Mouse (Mus musculus) left cerebral cortex, adult 6 months (tissue): ENCODE measurements around the gene Gdf9. TPM values are rescaled to one million over a fixed set of nuclear protein-coding genes. Genes with fewer than 3 reads are reported as not detected.

Source experiments
- long read RNA-seq, 2 experiments: library from polyadenylated mRNA; unstranded; transcript quantifications; one replicate each; pipeline ENCODE4 v2.0.0; 2019 to 2020
- polyA plus RNA-seq: library from polyadenylated mRNA; unstranded; fragments of <200 nt; fragmentation: Nextera tagmentation; gene quantifications from 2 replicates; pipeline ENCODE4 v1.2.3, GENCODE M21; 2021

Gdf9 gene
- polyA plus RNA-seq, result 1.1 and 1.5 TPM in 2 replicates
- long read RNA-seq, experiment 1, partial matches to known transcripts, result 1 of 2 reads
- long read RNA-seq, experiment 1, other reads (novel, unspliced or antisense), result 1 of 2 reads
- long read RNA-seq, experiment 2, partial matches to known transcripts, result 1 of 4 reads
- long read RNA-seq, experiment 2, other reads (novel, unspliced or antisense), result 3 of 4 reads

DNA sequence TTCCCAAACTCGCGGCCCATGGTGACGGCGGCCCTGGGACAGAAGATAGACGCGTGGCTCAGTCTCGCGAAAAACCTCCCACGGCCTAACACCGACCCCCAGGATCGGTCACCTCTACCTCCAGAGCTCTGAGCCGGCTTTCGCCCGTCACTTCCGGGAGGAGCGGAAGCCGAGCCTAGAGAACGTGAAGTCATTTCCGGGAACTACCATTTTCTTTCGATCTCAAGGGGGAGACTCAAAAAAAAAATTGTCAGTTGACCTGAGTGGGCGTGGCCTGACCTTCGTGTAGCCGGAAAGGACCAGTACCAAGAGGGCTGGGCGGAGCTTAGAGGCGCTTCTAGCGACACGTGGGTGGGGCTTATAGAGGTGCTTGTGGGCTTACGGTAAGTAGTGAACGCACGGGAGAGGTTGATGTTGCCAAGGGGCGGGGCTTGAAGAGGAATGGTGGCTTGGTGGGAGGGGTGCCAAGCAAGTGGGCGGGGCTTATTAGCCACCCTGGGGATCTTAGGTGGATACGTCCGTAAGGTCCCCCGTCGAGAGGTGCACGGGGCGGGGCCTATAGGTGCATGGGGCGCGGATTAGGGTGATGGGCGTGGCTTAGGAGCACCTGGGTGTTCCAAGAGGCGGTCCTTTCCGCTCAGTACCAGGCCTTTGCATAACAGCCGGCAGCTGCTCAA, at the start of gene Gdf9, which contains the start of gene Uqcrq:
TSS of gene Gdf9 (plus strand) at position 354 of the 677 bp plus-strand sequence.
TSS of gene Uqcrq (minus strand) at position 162 of the 677 bp plus-strand sequence.

DNA sequence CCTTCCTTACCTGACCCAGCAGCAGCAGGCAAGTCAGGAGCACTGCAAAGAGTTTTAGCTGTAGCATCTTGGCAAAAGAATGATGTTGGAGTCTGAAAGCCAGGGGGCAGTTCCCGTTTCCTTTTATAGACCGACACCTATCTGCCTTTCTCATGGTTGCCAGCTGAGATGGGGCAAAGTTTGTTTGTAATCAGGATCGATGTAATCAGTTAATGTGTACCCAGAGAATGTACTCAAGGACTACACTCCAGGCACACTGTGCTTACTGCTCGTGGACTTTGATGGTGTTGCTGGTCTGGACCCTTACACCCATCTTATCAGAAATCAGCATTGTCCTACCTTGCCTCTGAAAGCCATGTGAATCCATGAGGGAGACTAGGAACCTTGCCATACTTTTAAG, 7.8 kb upstream of the Gdf9 start, which contains the start of gene Leap2:
TSS of gene Leap2 (minus strand) at position 135 of the 400 bp plus-strand sequence.

DNA sequence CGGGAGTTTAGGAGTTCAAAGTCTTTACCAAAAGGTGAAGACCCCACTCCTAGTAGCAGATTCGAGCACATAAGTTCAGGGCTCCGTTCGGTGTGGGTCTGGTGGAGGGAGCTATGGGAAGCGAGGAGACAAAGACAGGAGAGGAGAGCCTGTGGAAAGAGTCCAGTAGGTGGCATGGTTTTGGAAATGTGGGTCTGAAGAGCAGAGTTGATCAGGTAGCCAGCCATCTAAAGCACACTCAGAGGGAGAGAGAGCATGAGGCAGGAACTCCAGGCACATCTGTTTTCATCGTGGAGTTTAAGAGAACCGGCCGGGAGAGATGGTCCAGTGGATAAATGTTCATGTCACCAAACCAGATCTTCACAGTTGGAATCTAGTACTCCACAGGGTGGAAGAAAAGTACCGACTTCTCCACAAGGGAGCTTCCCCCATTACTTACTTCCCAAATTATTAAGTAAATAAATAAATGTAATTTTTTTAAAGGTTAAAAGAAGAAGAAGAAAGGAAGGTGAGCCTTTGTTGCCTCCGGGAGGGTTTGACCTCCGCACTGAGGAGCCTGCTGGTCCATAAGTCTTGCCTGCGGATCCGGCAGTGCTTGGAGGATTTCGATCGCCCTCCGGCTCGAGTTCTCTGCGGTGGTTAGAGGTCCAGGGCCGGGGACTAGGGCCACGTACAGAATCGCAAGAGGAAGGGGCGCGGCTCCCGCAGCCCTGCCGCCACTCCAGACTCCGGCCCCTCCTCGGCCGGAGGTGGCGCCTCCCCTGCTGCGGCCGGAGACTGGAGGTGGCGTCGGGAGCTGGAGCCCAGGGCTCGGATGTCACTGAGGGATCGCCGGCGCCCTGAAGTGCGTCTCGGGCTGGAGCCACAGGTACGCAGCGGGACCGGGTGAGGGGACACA, 25.9 kb downstream of the Gdf9 start, which contains the start of the genes Gm10447 and Shroom1:
TSS of gene Gm10447 (minus strand) at position 637 of the 898 bp plus-strand sequence.
TSS of gene Shroom1 (plus strand) at position 732 of the 898 bp plus-strand sequence.

DNA sequence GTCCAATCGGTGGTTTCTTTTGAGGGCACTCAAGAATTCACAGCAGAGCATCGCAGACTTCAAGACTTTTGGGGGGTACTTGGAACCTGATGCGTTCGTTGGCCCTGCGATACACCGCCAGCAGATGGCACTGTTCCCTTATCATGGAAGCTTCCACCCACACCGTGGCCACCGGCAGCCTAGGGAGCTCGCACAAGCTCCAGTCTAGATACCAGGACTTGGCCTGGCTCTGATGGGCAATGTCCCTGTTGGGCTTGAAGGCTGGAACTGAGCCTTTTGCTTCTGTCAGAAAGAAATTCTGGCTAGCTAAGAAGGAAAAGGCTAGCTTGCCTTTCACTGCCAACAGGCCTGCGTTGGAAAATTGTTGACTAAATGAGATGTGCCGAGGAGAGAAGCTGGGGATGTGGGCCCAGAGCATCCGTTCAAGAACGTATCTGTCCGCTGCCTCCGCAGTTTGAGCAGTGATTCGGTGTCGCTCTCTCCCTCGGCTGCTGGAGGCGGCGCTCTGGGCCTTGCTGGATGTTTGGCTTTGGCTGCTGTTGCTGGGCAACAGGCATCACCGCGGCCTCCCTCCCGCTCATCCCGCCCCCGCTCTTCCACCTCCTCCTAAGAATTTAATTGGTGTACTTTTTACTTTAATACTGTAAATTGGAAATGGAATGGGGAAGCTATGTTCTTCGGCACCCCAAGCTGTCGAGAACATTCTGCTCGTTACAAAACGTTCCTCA, 39.3 kb downstream of the Gdf9 start, which contains the start of gene Gm9837:
TSS of gene Gm9837 (minus strand) at position 512 of the 728 bp plus-strand sequence.

DNA sequence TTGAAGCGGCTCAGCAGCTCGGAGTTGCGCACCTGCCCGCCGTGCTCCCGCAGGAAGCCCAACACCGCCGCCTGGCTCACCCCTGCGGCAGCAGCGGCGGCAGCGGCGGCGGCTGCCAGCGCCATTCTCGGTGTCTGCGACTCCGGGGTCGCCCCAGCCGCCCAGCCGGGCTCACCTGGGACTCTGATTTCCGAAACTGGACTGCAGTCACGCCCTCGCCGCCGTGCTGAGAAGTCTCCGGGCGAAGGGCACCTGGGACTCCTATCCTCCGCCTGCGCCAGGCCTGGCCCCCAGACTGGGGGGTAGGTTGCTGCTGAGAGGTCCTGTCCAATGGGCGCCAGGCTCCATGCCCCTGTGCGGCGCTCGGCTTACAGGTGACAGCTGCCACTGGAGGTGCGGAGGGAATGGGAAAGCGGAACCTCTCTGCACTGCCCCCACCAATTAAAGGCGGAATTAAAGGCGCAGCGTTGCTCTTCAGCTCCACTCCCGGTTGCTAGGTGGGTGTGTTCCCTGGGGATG, 49.0 kb downstream of the Gdf9 start, which contains the start of the genes Gm9945 and Sowaha:
TSS of gene Gm9945 (plus strand) at position 384 of the 519 bp plus-strand sequence.
TSS of gene Sowaha (minus strand) at position 492 of the 519 bp plus-strand sequence.

Other genes with a start within 250 kb of the Gdf9 start
- gene Hspa4, start 130.6 kb upstream of the Gdf9 start, polyA plus RNA-seq, result 32.3 and 41.1 TPM in 2 replicates
- gene Zcchc10, start 106.3 kb upstream of the Gdf9 start, polyA plus RNA-seq, result 9.1 and 10.6 TPM in 2 replicates
- 7.5 and 59.8 TPM in 2 replicates for gene Aff4, start 80.2 kb upstream of the Gdf9 start, polyA plus RNA-seq
- gene Leap2, start 7.9 kb upstream of the Gdf9 start, polyA plus RNA-seq, result not detected in 2 replicates
- gene Uqcrq, start 192 bp upstream of the Gdf9 start, polyA plus RNA-seq, result 1,761 and 1,964 TPM in 2 replicates
- 0.04 TPM in 1 of 2 replicates, not detected in the other for gene Gm10447, start 26.1 kb downstream of the Gdf9 start, polyA plus RNA-seq
- gene Shroom1, start 26.2 kb downstream of the Gdf9 start, polyA plus RNA-seq, result 4.1 and 4.4 TPM in 2 replicates
- gene Gm9837, start 39.5 kb downstream of the Gdf9 start, polyA plus RNA-seq, result not detected in 2 replicates
- gene Gm9945, start 49.1 kb downstream of the Gdf9 start, polyA plus RNA-seq, result 1.2 and 1.8 TPM in 2 replicates
- 31.2 and 38.6 TPM in 2 replicates for gene Sowaha, start 49.3 kb downstream of the Gdf9 start, polyA plus RNA-seq
- 129 and 140 TPM in 2 replicates for gene Sept8, start 88.2 kb downstream of the Gdf9 start, polyA plus RNA-seq
- 119 and 137 TPM in 2 replicates for gene Kif3a, start 136.4 kb downstream of the Gdf9 start, polyA plus RNA-seq
- 0.58 TPM in 1 of 2 replicates, not detected in the other for gene Il4, start 187.6 kb downstream of the Gdf9 start, polyA plus RNA-seq
- gene Il13, start 203.7 kb downstream of the Gdf9 start, polyA plus RNA-seq, result not detected in 2 replicates